Mouse (Mus musculus): ENCODE measurements at regions not wholly inside any gene's neighbourhood (a gene's known extent, or its start where the extent isn't known, plus 50 kb on each side); places are given as distances from the start of the nearest gene placed in this dataset.

DNA sequence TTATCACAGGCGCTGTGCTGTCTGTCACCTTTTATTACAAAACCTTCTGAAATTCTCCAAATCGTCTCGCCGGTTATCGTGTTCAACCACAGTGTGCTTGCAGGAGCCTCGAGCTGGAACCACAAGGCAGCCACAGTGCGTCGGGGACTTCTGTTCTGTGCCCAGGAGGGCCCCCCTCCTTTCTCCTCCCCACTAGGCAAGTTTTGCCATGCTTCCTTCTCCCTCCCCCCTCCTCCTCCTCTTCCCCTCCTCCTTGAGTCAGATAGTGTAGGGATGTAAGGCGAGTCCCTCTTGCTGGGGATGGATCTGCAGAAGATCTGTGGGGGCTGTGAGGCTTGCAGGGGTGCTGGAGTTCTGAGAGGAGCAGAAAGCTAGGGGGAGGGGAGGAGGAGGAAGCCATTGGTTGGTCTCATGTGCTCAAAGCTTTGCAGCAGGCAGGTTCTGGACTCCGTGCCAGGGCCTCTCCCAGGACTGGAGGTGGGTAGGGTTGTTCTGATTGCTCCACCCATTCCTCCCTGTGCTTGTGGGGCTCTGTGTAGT is 262.5 kb downstream of the Uaca start:
- 0 out of 2 replicates have a peak, but pooled peaks cover 4% of the 10 kb centered on the region for H3K27me3 ChIP-seq (ENCODE audit: control insufficient read depth, insufficient read depth, low read length)
- no peak overlapping the region for H3K4me3 ChIP-seq (ENCODE audit: low read depth, low read length)
- H3K4me2 ChIP-seq (ENCODE audit: low read depth, severe bottlenecking) = no peak overlapping the region
- H3K9ac ChIP-seq (ENCODE audit: low read length) = no peak overlapping the region
- H3K4me1 ChIP-seq (ENCODE audit: control insufficient read depth, insufficient read depth, low read length) = peaks cover 11% of the 10 kb centered on the region
- H3K27ac ChIP-seq (replicated peaks; ENCODE audit: low read depth, low read length) = no peak overlapping the region
- no peak for ATAC-seq (ENCODE audit: insufficient number of reproducible peaks, low FRiP score, low TSS enrichment, low read depth)
- H3K9me3 ChIP-seq (ENCODE audit: control insufficient read depth, low read length) = 0 out of 2 replicates have a peak, but pooled peaks cover 2% of the 10 kb centered on the region
- no peaks in the 10 kb centered on the region for H3K36me3 ChIP-seq (ENCODE audit: control insufficient read depth, insufficient read depth, low read length)
- WGBS = 51% methylated on average over 10 of the region's 10 CpGs
- no peak for DNase-seq (ENCODE audit: low spot score)

DNA sequence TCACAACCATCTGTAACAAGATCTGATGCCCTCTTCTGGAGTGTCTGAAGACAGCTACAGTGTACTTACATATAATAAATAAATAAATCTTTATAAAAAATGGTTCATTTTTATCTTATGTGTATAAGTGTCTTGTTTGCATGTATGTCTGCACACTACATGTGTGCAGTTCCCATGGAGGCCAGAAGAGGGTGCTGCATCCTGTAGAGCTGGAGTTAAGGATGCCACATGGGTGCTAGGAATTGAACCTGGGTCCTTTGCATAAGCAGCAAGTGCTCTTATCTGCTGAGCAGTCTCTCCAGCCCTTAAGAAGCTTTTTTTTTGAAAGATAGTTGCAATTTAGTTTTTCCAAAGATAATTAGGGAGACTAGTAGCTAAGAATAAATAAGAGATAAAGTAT is 264.9 kb downstream of the Uaca start:
- Histone ChIP-seq H3K27me3 (ENCODE audit: control insufficient read depth, insufficient read depth, low read length) (0 out of 2 replicates have a peak, but pooled peaks cover 4% of the 10 kb centered on the region), H3K27ac (replicated peaks; ENCODE audit: low read depth, low read length) (no peak overlapping the region), H3K36me3 (ENCODE audit: control insufficient read depth, insufficient read depth, low read length) (no peaks in the 10 kb centered on the region), H3K9ac (ENCODE audit: low read length) (no peak overlapping the region), H3K4me3 (ENCODE audit: low read depth, low read length) (no peak overlapping the region), H3K4me1 (ENCODE audit: control insufficient read depth, insufficient read depth, low read length) (peaks cover 11% of the 10 kb centered on the region), H3K9me3 (ENCODE audit: control insufficient read depth, low read length) (0 out of 2 replicates have a peak, but pooled peaks cover 2% of the 10 kb centered on the region), H3K4me2 (ENCODE audit: low read depth, severe bottlenecking) (no peak overlapping the region)
- ATAC-seq (ENCODE audit: insufficient number of reproducible peaks, low FRiP score, low TSS enrichment, low read depth) (no peak), DNase-seq (ENCODE audit: low spot score) (no peak)

DNA sequence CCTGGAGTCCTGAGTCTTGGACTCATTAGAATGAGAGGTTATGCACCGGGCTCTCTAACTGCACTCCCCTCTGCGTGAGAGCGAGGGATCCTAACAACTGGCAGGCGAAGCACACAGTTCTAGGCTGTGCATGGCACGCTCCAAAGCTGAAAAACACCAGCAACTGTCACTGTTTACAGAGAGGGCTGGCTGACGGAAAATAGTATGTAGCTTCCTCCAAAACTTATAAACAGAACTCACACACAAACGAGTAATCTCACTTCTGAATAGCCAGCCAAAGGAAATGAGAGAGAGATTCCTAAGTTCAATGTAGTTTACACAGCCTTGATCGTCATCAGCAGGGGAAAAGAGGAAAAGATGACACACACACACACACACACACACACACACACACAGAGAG is 266.6 kb downstream of the Uaca start:
- WGBS = 79% methylated on average over 8 of the region's 8 CpGs
- H3K27ac ChIP-seq (replicated peaks; ENCODE audit: low read depth, low read length) = no peak overlapping the region
- H3K27me3 ChIP-seq (ENCODE audit: control insufficient read depth, insufficient read depth, low read length) = 0 out of 2 replicates have a peak, but pooled peaks cover 4% of the 10 kb centered on the region
- H3K9ac ChIP-seq (ENCODE audit: low read length) = no peak overlapping the region
- ATAC-seq (ENCODE audit: insufficient number of reproducible peaks, low FRiP score, low TSS enrichment, low read depth) = no peak
- no peaks in the 10 kb centered on the region for H3K36me3 ChIP-seq (ENCODE audit: control insufficient read depth, insufficient read depth, low read length)
- 0 out of 2 replicates have a peak, but pooled peaks cover 2% of the 10 kb centered on the region for H3K9me3 ChIP-seq (ENCODE audit: control insufficient read depth, low read length)
- H3K4me1 ChIP-seq (ENCODE audit: control insufficient read depth, insufficient read depth, low read length) = peaks cover 11% of the 10 kb centered on the region
- H3K4me2 ChIP-seq (ENCODE audit: low read depth, severe bottlenecking) = no peak overlapping the region
- no peak for DNase-seq (ENCODE audit: low spot score)
- H3K4me3 ChIP-seq (ENCODE audit: low read depth, low read length) = no peak overlapping the region

DNA sequence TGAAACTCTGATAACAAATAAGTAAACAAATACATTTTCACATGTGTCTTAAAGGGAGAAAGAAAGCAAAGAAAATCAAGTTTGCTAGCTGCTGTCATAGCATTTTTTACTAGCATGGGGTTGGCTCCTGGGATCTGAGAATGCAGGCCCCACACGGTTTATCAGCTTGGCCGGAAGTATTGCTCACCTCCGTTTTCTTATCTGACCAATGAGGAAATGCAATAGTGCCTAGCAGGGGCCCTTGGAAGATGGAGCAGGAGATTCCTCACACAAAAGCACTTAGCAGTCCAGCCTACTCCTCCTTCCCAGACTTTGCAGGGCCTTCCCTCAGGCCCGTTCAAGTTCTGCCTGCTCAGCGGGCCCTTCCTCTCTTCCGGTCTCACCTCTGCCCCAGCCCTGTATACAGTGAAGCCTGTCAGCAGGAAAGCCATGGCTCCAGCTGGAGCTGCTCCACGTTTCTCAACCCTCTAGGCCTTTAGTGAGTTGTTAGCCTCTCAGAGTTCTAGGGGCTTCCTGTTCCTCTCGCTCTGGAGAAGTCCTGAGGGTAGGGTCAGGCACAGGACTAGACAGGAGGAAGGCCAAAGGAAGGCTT is 270.5 kb downstream of the Uaca start:
- H3K27me3 ChIP-seq (ENCODE audit: control insufficient read depth, insufficient read depth, low read length) = no peaks in the 10 kb centered on the region
- H3K4me3 ChIP-seq (ENCODE audit: low read depth, low read length) = no peak overlapping the region
- no peak for ATAC-seq (ENCODE audit: insufficient number of reproducible peaks, low FRiP score, low TSS enrichment, low read depth)
- WGBS = 64% methylated on average over 8 of the region's 8 CpGs
- H3K36me3 ChIP-seq (ENCODE audit: control insufficient read depth, insufficient read depth, low read length) = no peaks in the 10 kb centered on the region
- no peak overlapping the region for H3K27ac ChIP-seq (replicated peaks; ENCODE audit: low read depth, low read length)
- H3K4me1 ChIP-seq (ENCODE audit: control insufficient read depth, insufficient read depth, low read length) = peaks cover 4% of the 10 kb centered on the region
- H3K4me2 ChIP-seq (ENCODE audit: low read depth, severe bottlenecking) = no peak overlapping the region
- DNase-seq (ENCODE audit: low spot score) = no peak
- no peak overlapping the region for H3K9ac ChIP-seq (ENCODE audit: low read length)
- H3K9me3 ChIP-seq (ENCODE audit: control insufficient read depth, low read length) = no peaks in the 10 kb centered on the region

DNA sequence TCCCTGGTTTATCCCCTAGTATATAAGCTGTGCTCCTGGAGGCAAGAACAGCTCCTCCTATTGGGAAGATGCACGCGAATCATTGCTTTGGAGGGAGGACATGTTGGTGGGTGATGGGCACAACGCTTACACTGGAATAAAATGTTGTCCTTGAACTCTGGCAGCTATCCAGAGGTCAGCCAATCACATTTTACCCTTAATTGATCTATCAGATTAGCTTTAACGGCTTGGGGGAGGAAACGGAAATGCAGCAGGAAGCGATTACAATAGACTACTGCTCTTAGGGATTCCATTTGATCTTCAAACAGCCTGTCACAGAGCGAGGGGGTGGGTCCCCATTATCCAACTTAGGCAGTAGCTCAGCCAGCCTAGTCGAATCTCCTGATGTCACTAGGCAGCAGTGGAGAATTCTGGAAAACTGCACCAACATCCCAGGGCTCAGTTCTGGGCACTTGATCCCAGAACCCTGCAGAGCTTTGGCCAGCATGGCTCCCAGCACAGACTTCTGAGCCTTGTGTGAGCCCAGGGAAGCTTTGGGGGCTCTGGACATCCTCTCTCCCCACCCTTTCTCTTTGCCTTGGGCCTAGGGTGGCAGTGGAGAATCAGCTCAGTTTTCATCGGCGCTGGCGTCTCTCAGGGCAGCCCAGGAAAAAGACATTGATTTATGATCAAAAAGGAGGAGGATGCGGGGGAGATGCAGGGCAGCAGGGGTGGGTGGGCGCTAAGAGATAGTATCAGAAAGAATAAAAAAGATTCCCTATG is 275.4 kb downstream of the Uaca start:
- Histone ChIP-seq H3K9ac (ENCODE audit: low read length) (no peak overlapping the region), H3K9me3 (ENCODE audit: control insufficient read depth, low read length) (no peaks in the 10 kb centered on the region), H3K27ac (replicated peaks; ENCODE audit: low read depth, low read length) (no peak overlapping the region), H3K36me3 (ENCODE audit: control insufficient read depth, insufficient read depth, low read length) (no peaks in the 10 kb centered on the region), H3K4me1 (ENCODE audit: control insufficient read depth, insufficient read depth, low read length) (peaks cover 12% of the 10 kb centered on the region), H3K27me3 (ENCODE audit: control insufficient read depth, insufficient read depth, low read length) (no peaks in the 10 kb centered on the region), H3K4me2 (ENCODE audit: low read depth, severe bottlenecking) (no peak overlapping the region), H3K4me3 (ENCODE audit: low read depth, low read length) (no peak overlapping the region)
- ATAC-seq (ENCODE audit: insufficient number of reproducible peaks, low FRiP score, low TSS enrichment, low read depth) = no peak
- 7% methylated on average over 13 of the region's 13 CpGs for WGBS
- no peak for DNase-seq (ENCODE audit: low spot score)

DNA sequence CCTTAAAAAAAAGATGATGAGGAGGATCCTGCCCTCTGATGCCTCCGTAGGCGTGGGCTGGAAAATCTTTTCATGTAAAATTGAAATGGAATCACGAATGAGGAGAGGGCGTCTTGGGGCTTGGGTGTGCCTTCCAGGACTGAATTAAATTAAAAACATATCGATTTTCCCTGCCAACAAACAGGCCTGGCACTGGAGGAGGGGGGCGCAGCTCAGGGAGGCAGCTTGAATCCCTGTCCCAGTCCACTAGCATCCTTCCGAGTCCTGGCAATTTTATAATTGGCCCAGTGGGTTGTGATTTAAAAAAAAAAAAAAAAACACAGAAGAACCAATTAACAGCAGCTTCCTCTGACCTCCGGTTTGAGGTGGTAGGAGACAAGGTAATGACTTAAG is 276.0 kb downstream of the Uaca start:
- 22% methylated on average over 8 of the region's 8 CpGs for WGBS
- Histone ChIP-seq H3K4me3 (ENCODE audit: low read depth, low read length) (no peak overlapping the region), H3K9ac (ENCODE audit: low read length) (no peak overlapping the region), H3K27ac (replicated peaks; ENCODE audit: low read depth, low read length) (no peak overlapping the region), H3K4me2 (ENCODE audit: low read depth, severe bottlenecking) (no peak overlapping the region), H3K4me1 (ENCODE audit: control insufficient read depth, insufficient read depth, low read length) (peaks cover 12% of the 10 kb centered on the region), H3K27me3 (ENCODE audit: control insufficient read depth, insufficient read depth, low read length) (no peaks in the 10 kb centered on the region), H3K36me3 (ENCODE audit: control insufficient read depth, insufficient read depth, low read length) (no peaks in the 10 kb centered on the region), H3K9me3 (ENCODE audit: control insufficient read depth, low read length) (no peaks in the 10 kb centered on the region)
- ATAC-seq (ENCODE audit: insufficient number of reproducible peaks, low FRiP score, low TSS enrichment, low read depth) = no peak
- DNase-seq (ENCODE audit: low spot score) = no peak

DNA sequence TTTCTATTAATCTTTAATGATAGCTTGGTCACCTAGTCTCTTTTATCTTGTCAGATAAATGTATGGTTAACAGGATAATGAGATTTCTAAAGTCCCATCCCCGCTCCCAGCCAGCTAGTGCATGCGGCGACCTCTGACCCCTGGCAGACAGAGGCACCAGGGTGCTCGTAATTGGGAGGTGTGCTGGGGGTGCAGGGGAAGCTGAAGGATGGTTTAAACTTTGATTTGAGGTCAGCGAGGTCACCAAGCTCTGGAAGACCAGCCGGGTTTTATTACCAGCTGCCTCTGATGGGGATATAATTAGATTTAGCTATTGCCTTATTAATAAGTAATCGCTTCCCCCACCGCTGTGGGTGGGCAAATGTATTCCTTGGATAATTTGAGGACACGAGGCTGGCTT is 276.5 kb downstream of the Uaca start:
- ATAC-seq (ENCODE audit: insufficient number of reproducible peaks, low FRiP score, low TSS enrichment, low read depth) (no peak), DNase-seq (ENCODE audit: low spot score) (peak; percentile 38)
- 4% methylated on average over 9 of the region's 9 CpGs for WGBS
- H3K4me1 ChIP-seq (ENCODE audit: control insufficient read depth, insufficient read depth, low read length) = peaks cover 12% of the 10 kb centered on the region
- no peak overlapping the region for H3K27ac ChIP-seq (replicated peaks; ENCODE audit: low read depth, low read length)
- no peaks in the 10 kb centered on the region for H3K9me3 ChIP-seq (ENCODE audit: control insufficient read depth, low read length)
- H3K4me2 ChIP-seq (ENCODE audit: low read depth, severe bottlenecking) = no peak overlapping the region
- H3K9ac ChIP-seq (ENCODE audit: low read length) = no peak overlapping the region
- no peak overlapping the region for H3K4me3 ChIP-seq (ENCODE audit: low read depth, low read length)
- H3K36me3 ChIP-seq (ENCODE audit: control insufficient read depth, insufficient read depth, low read length) = no peaks in the 10 kb centered on the region
- H3K27me3 ChIP-seq (ENCODE audit: control insufficient read depth, insufficient read depth, low read length) = no peaks in the 10 kb centered on the region

DNA sequence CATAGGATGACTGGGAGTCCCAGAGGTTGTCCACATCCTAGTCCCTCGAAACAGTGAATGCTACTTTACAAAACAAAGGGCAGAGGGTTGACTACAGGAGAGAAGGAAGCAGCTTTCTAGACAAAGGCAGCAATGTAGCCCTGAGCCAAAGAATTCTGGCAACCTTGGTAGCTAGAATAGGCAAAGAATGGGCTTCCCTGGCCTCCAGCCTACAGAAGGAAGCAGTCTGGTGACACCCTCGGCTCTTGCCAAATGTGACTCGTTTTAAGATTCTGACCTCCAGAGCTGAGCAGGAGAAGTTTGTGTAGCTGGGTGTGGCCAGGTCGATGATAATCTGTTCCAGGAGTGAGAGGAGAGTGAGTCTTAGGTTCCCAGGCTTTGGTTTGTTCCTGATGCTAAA is 279.1 kb downstream of the Uaca start:
- DNase-seq (ENCODE audit: low spot score) (no peak), ATAC-seq (ENCODE audit: insufficient number of reproducible peaks, low FRiP score, low TSS enrichment, low read depth) (no peak)
- H3K4me2 ChIP-seq (ENCODE audit: low read depth, severe bottlenecking) = no peak overlapping the region
- no peak overlapping the region for H3K9ac ChIP-seq (ENCODE audit: low read length)
- no peaks in the 10 kb centered on the region for H3K36me3 ChIP-seq (ENCODE audit: control insufficient read depth, insufficient read depth, low read length)
- H3K4me1 ChIP-seq (ENCODE audit: control insufficient read depth, insufficient read depth, low read length) = peaks cover 12% of the 10 kb centered on the region
- H3K27me3 ChIP-seq (ENCODE audit: control insufficient read depth, insufficient read depth, low read length) = no peaks in the 10 kb centered on the region; the same call in 1 of the 2 replicates
- 54% methylated on average over 4 of the region's 4 CpGs for WGBS
- no peak overlapping the region for H3K4me3 ChIP-seq (ENCODE audit: low read depth, low read length)
- no peak overlapping the region for H3K27ac ChIP-seq (replicated peaks; ENCODE audit: low read depth, low read length)
- no peaks in the 10 kb centered on the region for H3K9me3 ChIP-seq (ENCODE audit: control insufficient read depth, low read length)
